Mouse (Mus musculus): ENCODE measurements around the gene Cst12. TPM values are rescaled to one million over a fixed set of nuclear protein-coding genes. Genes with fewer than 3 reads are reported as not detected.

Cst12 gene
- total and polyA plus RNA-seq, 3 experiments = not detected

DNA sequence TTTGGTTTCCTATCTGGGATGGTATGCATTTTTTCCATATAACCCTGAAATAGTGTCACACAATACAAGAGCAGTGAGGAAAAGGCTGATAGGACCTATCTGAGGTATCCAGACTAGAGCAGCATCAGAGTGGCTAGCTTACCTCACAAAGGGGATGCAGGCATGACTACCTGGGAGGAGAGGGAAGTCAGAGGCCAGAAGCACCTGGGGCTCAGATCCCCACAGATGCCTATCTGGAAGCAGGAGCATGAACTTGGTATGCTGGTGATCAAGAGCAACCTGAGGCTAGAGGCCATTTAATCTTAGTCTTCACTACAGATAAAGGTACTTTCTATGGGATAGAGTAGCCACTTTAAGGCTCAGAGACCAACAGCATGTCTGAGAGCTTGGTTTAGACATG is 30.7 kb downstream of the Cst12 start, which contains the start of gene Cst13:
TSS of gene Cst13 (plus strand) at position 173 of the 400 bp plus-strand sequence.
- H3K36me3 ChIP-seq (replicated peaks) = no peaks in the 10 kb centered on the region
- H3K9me3 ChIP-seq (replicated peaks) = no peaks in the 10 kb centered on the region
- no peaks in the 10 kb centered on the region for H3K4me1 ChIP-seq (ENCODE audit: insufficient read depth, low read depth, low read length)
- no peak within 1 kb of the TSS for H3K4me3 ChIP-seq (ENCODE audit: low read depth, low read length)
- ATAC-seq (ENCODE audit: extremely low read depth, insufficient number of reproducible peaks, low FRiP score, poor library complexity, severe bottlenecking) (no peak), DNase-seq (ENCODE audit: low spot score) (no peak)
- TF ChIP-seq CTCF (IDR thresholded peaks at IDR 0.05; ENCODE audit: low read depth, low read length) = no peak
- TF ChIP-seq TAL1 (conservative IDR thresholded peaks at IDR 0.05; ENCODE audit: low read depth, low read length) = no peak
- no peak for TF ChIP-seq GATA1 (IDR thresholded peaks at IDR 0.05; ENCODE audit: borderline replicate concordance, low read length)
- no peak for TF ChIP-seq GATA2 (IDR thresholded peaks at IDR 0.05; ENCODE audit: borderline replicate concordance, low read depth, low read length)
- TF ChIP-seq POLR2AphosphoS5 (IDR thresholded peaks at IDR 0.05; ENCODE audit: insufficient replicate concordance, low read depth, low read length) = no peak
- H3K27me3 ChIP-seq (ENCODE audit: insufficient read depth, low read length) = no peaks in the 10 kb centered on the region

GRCm38 (mm10) chr2:148825986-148826385 is 36.8 kb downstream of the Cst12 start:
- Histone ChIP-seq H3K27me3 (ENCODE audit: insufficient read depth, low read length) (no peaks in the 10 kb centered on the region), H3K4me1 (ENCODE audit: insufficient read depth, low read depth, low read length) (no peaks in the 10 kb centered on the region), H3K4me3 (ENCODE audit: low read depth, low read length) (no peak overlapping the region), H3K9me3 (replicated peaks) (no peaks in the 10 kb centered on the region), H3K36me3 (replicated peaks) (no peaks in the 10 kb centered on the region)
- TF ChIP-seq GATA1 (IDR thresholded peaks at IDR 0.05; ENCODE audit: borderline replicate concordance, low read length) (no peak), CTCF (IDR thresholded peaks at IDR 0.05; ENCODE audit: low read depth, low read length) (no peak), POLR2AphosphoS5 (IDR thresholded peaks at IDR 0.05; ENCODE audit: insufficient replicate concordance, low read depth, low read length) (no peak), GATA2 (IDR thresholded peaks at IDR 0.05; ENCODE audit: borderline replicate concordance, low read depth, low read length) (no peak)
- no peak for DNase-seq (ENCODE audit: low spot score)
- ATAC-seq (ENCODE audit: extremely low read depth, insufficient number of reproducible peaks, low FRiP score, poor library complexity, severe bottlenecking) = no peak

DNA sequence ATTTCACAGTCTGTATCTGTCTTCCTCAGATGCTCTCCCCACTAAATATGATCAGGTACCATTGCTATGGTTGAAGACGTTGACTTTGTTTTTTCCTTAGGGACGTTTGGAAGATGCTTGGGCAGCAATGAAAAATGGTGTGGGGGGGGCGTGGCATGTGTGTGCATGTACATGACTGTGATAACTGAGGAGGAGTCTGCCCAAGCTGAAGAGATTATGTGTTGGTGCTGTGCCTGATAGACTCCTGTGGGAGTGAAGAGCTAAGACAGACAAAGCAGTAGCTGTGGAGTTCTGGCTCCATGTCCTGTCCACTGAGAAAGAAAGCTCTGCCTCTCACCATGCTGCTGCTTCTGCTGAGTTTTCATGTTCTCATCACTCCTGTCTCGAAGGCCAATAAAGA is 45.8 kb downstream of the Cst12 start, which contains the start of gene Cst9:
TSS of gene Cst9 (plus strand) at position 236 of the 400 bp plus-strand sequence.
- no peaks in the 10 kb centered on the region for H3K27me3 ChIP-seq (ENCODE audit: insufficient read depth, low read length)
- TF ChIP-seq POLR2AphosphoS5 (IDR thresholded peaks at IDR 0.05; ENCODE audit: insufficient replicate concordance, low read depth, low read length) (no peak), GATA2 (IDR thresholded peaks at IDR 0.05; ENCODE audit: borderline replicate concordance, low read depth, low read length) (no peak), CTCF (IDR thresholded peaks at IDR 0.05; ENCODE audit: low read depth, low read length) (no peak), TAL1 (conservative IDR thresholded peaks at IDR 0.05; ENCODE audit: low read depth, low read length) (no peak), GATA1 (IDR thresholded peaks at IDR 0.05; ENCODE audit: borderline replicate concordance, low read length) (no peak)
- no peaks in the 10 kb centered on the region for H3K4me1 ChIP-seq (ENCODE audit: insufficient read depth, low read depth, low read length)
- DNase-seq (ENCODE audit: low spot score) (no peak), ATAC-seq (ENCODE audit: extremely low read depth, insufficient number of reproducible peaks, low FRiP score, poor library complexity, severe bottlenecking) (no peak)
- H3K36me3 ChIP-seq (replicated peaks) = no peaks in the 10 kb centered on the region
- no peaks in the 10 kb centered on the region for H3K9me3 ChIP-seq (replicated peaks)
- no peak within 1 kb of the TSS for H3K4me3 ChIP-seq (ENCODE audit: low read depth, low read length)

GRCm38 (mm10) chr2:148838075-148838777 is 49.1 kb downstream of the Cst12 start:
- Histone ChIP-seq H3K9me3 (replicated peaks) (no peaks in the 10 kb centered on the region), H3K4me1 (ENCODE audit: insufficient read depth, low read depth, low read length) (no peaks in the 10 kb centered on the region), H3K4me3 (ENCODE audit: low read depth, low read length) (no peak overlapping the region), H3K27me3 (ENCODE audit: insufficient read depth, low read length) (no peaks in the 10 kb centered on the region), H3K36me3 (replicated peaks) (no peaks in the 10 kb centered on the region)
- no peak for DNase-seq (ENCODE audit: low spot score)
- no peak for ATAC-seq (ENCODE audit: extremely low read depth, insufficient number of reproducible peaks, low FRiP score, poor library complexity, severe bottlenecking)
- TF ChIP-seq TAL1 (conservative IDR thresholded peaks at IDR 0.05; ENCODE audit: low read depth, low read length) = no peak
- no peak for TF ChIP-seq CTCF (IDR thresholded peaks at IDR 0.05; ENCODE audit: low read depth, low read length)
- no peak for TF ChIP-seq GATA2 (IDR thresholded peaks at IDR 0.05; ENCODE audit: borderline replicate concordance, low read depth, low read length)

DNA sequence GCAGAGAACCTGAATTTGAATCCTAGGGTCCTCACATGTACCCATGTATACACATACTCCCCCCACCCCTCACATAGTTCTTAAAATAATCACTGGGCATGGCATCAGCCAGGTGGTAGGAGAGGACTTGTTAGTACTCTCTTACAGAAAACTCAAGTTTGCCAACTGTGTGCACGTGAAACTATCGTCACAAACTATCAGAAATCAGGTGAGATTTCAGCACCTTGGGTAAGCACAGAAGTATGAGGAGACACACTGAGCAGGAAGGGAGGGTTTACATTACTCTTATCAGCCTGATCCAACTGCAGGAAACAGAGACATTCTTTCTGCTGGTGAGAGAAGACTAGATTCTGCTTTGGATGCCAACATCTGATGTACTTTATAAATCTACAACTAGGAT is 50.1 kb downstream of the Cst12 start:
- DNase-seq (ENCODE audit: low spot score) (no peak), ATAC-seq (ENCODE audit: extremely low read depth, insufficient number of reproducible peaks, low FRiP score, poor library complexity, severe bottlenecking) (no peak)
- Histone ChIP-seq H3K9me3 (replicated peaks) (no peaks in the 10 kb centered on the region), H3K27me3 (ENCODE audit: insufficient read depth, low read length) (no peaks in the 10 kb centered on the region), H3K4me1 (ENCODE audit: insufficient read depth, low read depth, low read length) (no peaks in the 10 kb centered on the region), H3K4me3 (ENCODE audit: low read depth, low read length) (no peak overlapping the region), H3K36me3 (replicated peaks) (no peaks in the 10 kb centered on the region)
- TF ChIP-seq GATA2 (IDR thresholded peaks at IDR 0.05; ENCODE audit: borderline replicate concordance, low read depth, low read length) = no peak
- TF ChIP-seq CTCF (IDR thresholded peaks at IDR 0.05; ENCODE audit: low read depth, low read length) = no peak
- TF ChIP-seq GATA1 (IDR thresholded peaks at IDR 0.05; ENCODE audit: borderline replicate concordance, low read length) = no peak
- TF ChIP-seq POLR2AphosphoS5 (IDR thresholded peaks at IDR 0.05; ENCODE audit: insufficient replicate concordance, low read depth, low read length) = no peak
- TF ChIP-seq TAL1 (conservative IDR thresholded peaks at IDR 0.05; ENCODE audit: low read depth, low read length) = no peak

Other genes with a start within 250 kb of the Cst12 start
- 22.5 and 43.9 TPM in 2 replicates for gene Nxt1, start 116.8 kb upstream of the Cst12 start, total RNA-seq (2014; fragmentation: Nextera tagmentation)
- 49.3 and 64.6 TPM in 2 replicates for gene Nxt1, start 116.8 kb upstream of the Cst12 start, total RNA-seq (2017)
- 29.5 and 33.0 TPM in 2 replicates for gene Nxt1, start 116.8 kb upstream of the Cst12 start, polyA plus RNA-seq (2012)
- 20.9 and 28.4 TPM in 2 replicates for gene Gzf1, start 108.3 kb upstream of the Cst12 start, total RNA-seq (2014; fragmentation: Nextera tagmentation)
- 24.7 and 27.8 TPM in 2 replicates for gene Gzf1, start 108.3 kb upstream of the Cst12 start, total RNA-seq (2017)
- 12.0 and 18.8 TPM in 2 replicates for gene Gzf1, start 108.3 kb upstream of the Cst12 start, polyA plus RNA-seq (2012)
- gene Napb, start 56.9 kb upstream of the Cst12 start, total RNA-seq (2014; fragmentation: Nextera tagmentation) = not detected in 2 replicates
- gene Napb, start 56.9 kb upstream of the Cst12 start, total RNA-seq (2017) = 0.16 TPM in 1 of 2 replicates, not detected in the other
- gene Napb, start 56.9 kb upstream of the Cst12 start, polyA plus RNA-seq (2012) = not detected in 2 replicates
- gene Cstl1, start 39.0 kb upstream of the Cst12 start, total RNA-seq (2014; fragmentation: Nextera tagmentation) = not detected in 2 replicates
- not detected in 2 replicates for gene Cstl1, start 39.0 kb upstream of the Cst12 start, total RNA-seq (2017)
- gene Cstl1, start 39.0 kb upstream of the Cst12 start, polyA plus RNA-seq (2012) = not detected in 2 replicates
- not detected in 2 replicates for gene Cst11, start 17.9 kb upstream of the Cst12 start, total RNA-seq (2014; fragmentation: Nextera tagmentation)
- gene Cst11, start 17.9 kb upstream of the Cst12 start, total RNA-seq (2017) = not detected in 2 replicates
- gene Cst11, start 17.9 kb upstream of the Cst12 start, polyA plus RNA-seq (2012) = not detected in 2 replicates
- not detected in 2 replicates for gene 8030411F24Rik, start 7.4 kb upstream of the Cst12 start, total RNA-seq (2014; fragmentation: Nextera tagmentation)
- 0.23 TPM in 1 of 2 replicates, not detected in the other for gene 8030411F24Rik, start 7.4 kb upstream of the Cst12 start, total RNA-seq (2017)
- not detected in 2 replicates for gene 8030411F24Rik, start 7.4 kb upstream of the Cst12 start, polyA plus RNA-seq (2012)
- gene Cst8, start 9.4 kb downstream of the Cst12 start, total RNA-seq (2014; fragmentation: Nextera tagmentation) = not detected in 2 replicates
- gene Cst8, start 9.4 kb downstream of the Cst12 start, total RNA-seq (2017) = not detected in 2 replicates
- not detected in 2 replicates for gene Cst8, start 9.4 kb downstream of the Cst12 start, polyA plus RNA-seq (2012)
- gene Cst13, start 30.7 kb downstream of the Cst12 start, total RNA-seq (2014; fragmentation: Nextera tagmentation) = not detected in 2 replicates
- gene Cst13, start 30.7 kb downstream of the Cst12 start, total RNA-seq (2017) = 0.27 TPM in 1 of 2 replicates, not detected in the other
- gene Cst13, start 30.7 kb downstream of the Cst12 start, polyA plus RNA-seq (2012) = not detected in 2 replicates
- gene Cst9, start 45.8 kb downstream of the Cst12 start, total RNA-seq (2014; fragmentation: Nextera tagmentation) = not detected in 2 replicates
- not detected in 2 replicates for gene Cst9, start 45.8 kb downstream of the Cst12 start, total RNA-seq (2017)
- not detected in 2 replicates for gene Cst9, start 45.8 kb downstream of the Cst12 start, polyA plus RNA-seq (2012)
- not detected in 2 replicates for gene 9230104L09Rik, start 75.7 kb downstream of the Cst12 start, total RNA-seq (2014; fragmentation: Nextera tagmentation)
- gene 9230104L09Rik, start 75.7 kb downstream of the Cst12 start, total RNA-seq (2017) = not detected in 2 replicates
- gene 9230104L09Rik, start 75.7 kb downstream of the Cst12 start, polyA plus RNA-seq (2012) = not detected in 2 replicates
- gene Cst3, start 86.3 kb downstream of the Cst12 start, total RNA-seq (2014; fragmentation: Nextera tagmentation) = 36.9 and 46.5 TPM in 2 replicates
- gene Cst3, start 86.3 kb downstream of the Cst12 start, total RNA-seq (2017) = 71.8 and 77.7 TPM in 2 replicates
- 82.2 and 105 TPM in 2 replicates for gene Cst3, start 86.3 kb downstream of the Cst12 start, polyA plus RNA-seq (2012)
- not detected in 2 replicates for gene Gm1330, start 213.9 kb downstream of the Cst12 start, total RNA-seq (2014; fragmentation: Nextera tagmentation)
- not detected in 2 replicates for gene Gm1330, start 213.9 kb downstream of the Cst12 start, total RNA-seq (2017)
- gene Gm1330, start 213.9 kb downstream of the Cst12 start, polyA plus RNA-seq (2012) = not detected in 2 replicates
- not detected in 2 replicates for gene Gm10750, start 227.9 kb downstream of the Cst12 start, total RNA-seq (2014; fragmentation: Nextera tagmentation)
- 0.06 and 0.16 TPM in 2 replicates for gene Gm10750, start 227.9 kb downstream of the Cst12 start, total RNA-seq (2017)
- not detected in 2 replicates for gene Gm10750, start 227.9 kb downstream of the Cst12 start, polyA plus RNA-seq (2012)